Mouse (Mus musculus) kidney, adult 11 months (tissue): ENCODE measurements at regions not wholly inside any gene's neighbourhood (a gene's known extent, or its start where the extent isn't known, plus 50 kb on each side); places are given as distances from the start of the nearest gene placed in this dataset.
A peak's percentile ranks its signal among the peaks of the same experiment; 100 is the strongest.
"Not testable (repeated sequence)": the region's sequence is repeated elsewhere in the genome, so short reads cannot be mapped to it uniquely, and the experiment has no call there.

Experiments
- DNase-seq: peaks from one replicate; pipeline ENCODE4 v3.0.0; 2022

- no peak for DNase-seq
Observed at GRCm38 (mm10) chr12:106310171-106310570, 300.1 kb downstream of the Vrk1 start.

GRCm38 (mm10) chr12:106310585-106311319 is 300.7 kb downstream of the Vrk1 start:
- no peak for DNase-seq

GRCm38 (mm10) chr12:106311320-106311825 is 301.3 kb downstream of the Vrk1 start:
- no peak for DNase-seq

- peak; percentile 25 for DNase-seq
Observed at GRCm38 (mm10) chr12:106311831-106312600, 302.0 kb downstream of the Vrk1 start.

GRCm38 (mm10) chr12:106317738-106318137 is 307.7 kb downstream of the Vrk1 start:
- no peak for DNase-seq

- DNase-seq, result no peak
Observed at GRCm38 (mm10) chr12:106321511-106321910, 311.5 kb downstream of the Vrk1 start.

- DNase-seq, result peak; percentile 41
Observed at GRCm38 (mm10) chr12:106326611-106327010, 316.6 kb downstream of the Vrk1 start.

GRCm38 (mm10) chr12:106327351-106327750 is 317.3 kb downstream of the Vrk1 start:
- no peak for DNase-seq

GRCm38 (mm10) chr12:106357867-106358266 is 347.8 kb downstream of the Vrk1 start:
- no peak for DNase-seq

- not testable (repeated sequence) for DNase-seq
Observed at GRCm38 (mm10) chr12:106361646-106362045, 351.6 kb downstream of the Vrk1 start.

GRCm38 (mm10) chr12:106374840-106375375 is 364.9 kb downstream of the Vrk1 start:
- DNase-seq, result no peak

GRCm38 (mm10) chr12:106375886-106376285 is 365.9 kb downstream of the Vrk1 start:
- DNase-seq, result no peak

- no peak for DNase-seq
Observed at GRCm38 (mm10) chr12:106376783-106377182, 366.8 kb downstream of the Vrk1 start.

- DNase-seq, result no peak
Observed at GRCm38 (mm10) chr12:106377281-106377680, 367.3 kb downstream of the Vrk1 start.

- DNase-seq, result no peak
Observed at GRCm38 (mm10) chr12:106377761-106378160, 367.7 kb downstream of the Vrk1 start.

- DNase-seq, result no peak
Observed at GRCm38 (mm10) chr12:106378303-106379075, 368.5 kb downstream of the Vrk1 start.

GRCm38 (mm10) chr12:106379151-106379594 is 369.1 kb downstream of the Vrk1 start:
- peak; percentile 5 for DNase-seq

- no peak for DNase-seq
Observed at GRCm38 (mm10) chr12:106379779-106380178, 369.8 kb downstream of the Vrk1 start.

GRCm38 (mm10) chr12:106381821-106382220 is 371.8 kb downstream of the Vrk1 start:
- DNase-seq, result no peak

GRCm38 (mm10) chr12:106389214-106389613 is 379.2 kb downstream of the Vrk1 start:
- DNase-seq, result no peak

GRCm38 (mm10) chr12:106392316-106392715 is 382.3 kb downstream of the Vrk1 start:
- no peak for DNase-seq

GRCm38 (mm10) chr12:106399085-106399484 is 389.1 kb downstream of the Vrk1 start:
- no peak for DNase-seq

- DNase-seq, result no peak
Observed at GRCm38 (mm10) chr12:106411075-106411474, 401.0 kb downstream of the Vrk1 start.
